Comparison of ENCODE assay signal across 8 mouse cellular contexts in the genomic region with DNA sequence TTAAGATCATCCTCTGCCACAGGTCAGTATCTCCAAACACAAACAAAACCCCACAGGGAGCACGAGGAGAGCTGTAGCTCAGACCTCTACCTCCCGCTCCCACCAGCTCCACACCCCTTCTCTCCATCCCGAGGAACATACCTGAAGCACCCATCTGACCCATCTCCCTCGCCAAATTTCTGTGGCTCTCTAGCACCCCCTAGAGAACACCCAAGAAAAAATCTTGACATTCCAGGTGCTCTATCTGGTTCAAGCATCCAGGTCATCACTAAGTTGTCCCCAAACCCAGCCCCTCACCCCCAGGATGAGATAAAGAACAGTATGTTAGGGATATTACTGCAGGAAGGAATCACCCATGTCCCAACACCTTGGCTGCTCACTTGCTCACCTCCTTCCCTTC. TPM values are rescaled to one million over a fixed set of nuclear protein-coding genes. Genes with fewer than 3 reads are reported as not detected.
DNase-seq lines count a peak whose midpoint lies in the region; ATAC-seq and TF ChIP-seq lines count a peak whose summit lies in the region.
"Had no signal": no experiment of that assay in that cellular context is flagged by ENCODE, and none has a peak within 500 bp of the region (broad histone marks: within the 10 kb centered on the region; RNA-seq: fewer than 3 reads in every experiment).

No protein-coding gene starts in this region.

- H3K4me3 ChIP-seq in kidney, embryonic 15.5 days (replicated peaks) = peak overlapping the region; percentile 90
- peak overlapping the region; percentile 100 for H3K4me3 ChIP-seq in E14TG2a.4 (replicated peaks; ENCODE audit: low read length)
- no peak overlapping the region for H3K4me3 ChIP-seq in liver, postnatal 0 days (ENCODE audit: low read depth, low read length)

- no peak overlapping the region for H3K27ac ChIP-seq in kidney, embryonic 15.5 days
- no peak overlapping the region for H3K27ac ChIP-seq in liver, postnatal 0 days (ENCODE audit: low read depth)

- no peak for TF ChIP-seq EP300 in liver, postnatal 0 days (IDR thresholded peaks at IDR 0.05; ENCODE audit: low read depth)

- H3K27me3 ChIP-seq in kidney, embryonic 15.5 days = no peaks in the 10 kb centered on the region
- no peaks in the 10 kb centered on the region for H3K27me3 ChIP-seq in E14TG2a.4 (ENCODE audit: insufficient read depth, low read length)
- no peaks in the 10 kb centered on the region for H3K27me3 ChIP-seq in liver, postnatal 0 days (ENCODE audit: insufficient read depth, low read length)

- 44% methylated on average over 4 of the region's 4 CpGs for WGBS in kidney, embryonic 15.5 days
- 41% methylated on average over 4 of the region's 4 CpGs for WGBS in liver, postnatal 0 days (ENCODE audit: insufficient replicate concordance)

- H3K4me2 ChIP-seq in kidney, embryonic 15.5 days = no peak overlapping the region
- H3K4me2 ChIP-seq in liver, postnatal 0 days (ENCODE audit: low read depth, low read length) = no peak overlapping the region

- DNase-seq in kidney, postnatal 10 days = no peak
- DNase-seq in ZHBTc4 (ENCODE audit: low read depth, low spot score) = peak; percentile 82
- DNase-seq in liver, postnatal 0 days = peak; percentile 55
- no peak for DNase-seq in layer of hippocampus, adult 9-11 months
- DNase-seq: right cerebral cortex, postnatal 14 days had no signal

- no peak overlapping the region for H3K9ac ChIP-seq in kidney, embryonic 15.5 days
- no peak overlapping the region for H3K9ac ChIP-seq in liver, postnatal 0 days (replicated peaks)

- no peaks in the 10 kb centered on the region for H3K9me3 ChIP-seq in kidney, embryonic 15.5 days (replicated peaks)
- H3K9me3 ChIP-seq in E14TG2a.4 (ENCODE audit: low read length) = no peaks in the 10 kb centered on the region
- no peaks in the 10 kb centered on the region for H3K9me3 ChIP-seq in liver, postnatal 0 days (ENCODE audit: low read length)

- peaks cover 69% of the 10 kb centered on the region for H3K36me3 ChIP-seq in kidney, embryonic 15.5 days
- peaks cover 73% of the 10 kb centered on the region for H3K36me3 ChIP-seq in E14TG2a.4 (ENCODE audit: insufficient read depth, low read length)
- peaks cover 37% of the 10 kb centered on the region for H3K36me3 ChIP-seq in liver, postnatal 0 days (replicated peaks; ENCODE audit: insufficient read depth, low read length)

- TF ChIP-seq CTCF in E14TG2a.4 (conservative IDR thresholded peaks at IDR 0.05; ENCODE audit: low read length) = peak; percentile 60
- peak; percentile 66 for TF ChIP-seq CTCF in liver, postnatal 0 days (IDR thresholded peaks at IDR 0.05; ENCODE audit: low read depth)

- peaks cover 26% of the 10 kb centered on the region for H3K4me1 ChIP-seq in kidney, embryonic 15.5 days
- peaks cover 70% of the 10 kb centered on the region for H3K4me1 ChIP-seq in E14TG2a.4 (replicated peaks; ENCODE audit: low read depth, low read length)
- H3K4me1 ChIP-seq in liver, postnatal 0 days (ENCODE audit: insufficient read depth) = peaks cover 24% of the 10 kb centered on the region

- ATAC-seq in kidney, embryonic 15.5 days (replicated peaks; ENCODE audit: low FRiP score) = no peak
- no peak for ATAC-seq in liver, postnatal 0 days
- ATAC-seq in megakaryocyte, adult 5-6 weeks (ENCODE audit: poor library complexity, severe bottlenecking) = no peak

RNA-seq across cellular contexts. Expression of a gene that starts 2.0 kb away (rescaled TPM):
- 168 and 177 TPM in 2 replicates for polyA plus RNA-seq in kidney, embryonic 15.5 days (2015; fragmentation: Nextera tagmentation; extraction: Ambion mirVana)
- 81.5 and 83.6 TPM in 2 replicates for polyA plus RNA-seq in liver, postnatal 0 days (2015; fragmentation: Nextera tagmentation; extraction: Ambion mirVana)
- 17.0 and 19.6 TPM in 2 replicates for total RNA-seq in megakaryocyte, adult 5-6 weeks (2015)
- total RNA-seq in megakaryocyte, adult 5-6 weeks (2017) = 8.6 and 12.6 TPM in 2 replicates

RNA-seq across cellular contexts. Expression of a gene that starts 14.2 kb away (rescaled TPM):
- polyA plus RNA-seq in kidney, embryonic 15.5 days (2015; fragmentation: Nextera tagmentation; extraction: Ambion mirVana) = 259 and 340 TPM in 2 replicates
- polyA plus RNA-seq in liver, postnatal 0 days (2015; fragmentation: Nextera tagmentation; extraction: Ambion mirVana) = 20,006 and 20,209 TPM in 2 replicates
- 104 and 106 TPM in 2 replicates for total RNA-seq in megakaryocyte, adult 5-6 weeks (2015)
- total RNA-seq in megakaryocyte, adult 5-6 weeks (2017) = 609 and 642 TPM in 2 replicates

RNA-seq across cellular contexts. Expression of a gene that starts 20.7 kb away (rescaled TPM):
- 15.7 and 20.7 TPM in 2 replicates for polyA plus RNA-seq in kidney, embryonic 15.5 days (2015; fragmentation: Nextera tagmentation; extraction: Ambion mirVana)
- polyA plus RNA-seq in liver, postnatal 0 days (2015; fragmentation: Nextera tagmentation; extraction: Ambion mirVana) = 5,234 and 5,457 TPM in 2 replicates
- total RNA-seq in megakaryocyte, adult 5-6 weeks (2015) = 3.8 and 7.8 TPM in 2 replicates
- total RNA-seq in megakaryocyte, adult 5-6 weeks (2017) = 4.2 and 15.8 TPM in 2 replicates

RNA-seq across cellular contexts. Expression of a gene that starts 31.9 kb away (rescaled TPM):
- polyA plus RNA-seq in kidney, embryonic 15.5 days (2015; fragmentation: Nextera tagmentation; extraction: Ambion mirVana) = 2.3 and 6.6 TPM in 2 replicates
- polyA plus RNA-seq in liver, postnatal 0 days (2015; fragmentation: Nextera tagmentation; extraction: Ambion mirVana) = 2,808 and 2,914 TPM in 2 replicates
- total RNA-seq in megakaryocyte, adult 5-6 weeks (2015) = not detected in 2 replicates
- total RNA-seq in megakaryocyte, adult 5-6 weeks (2017) = 0.04 TPM in 1 of 2 replicates, not detected in the other

RNA-seq across cellular contexts. Expression of a gene that starts 32.0 kb away (rescaled TPM):
- polyA plus RNA-seq in kidney, embryonic 15.5 days (2015; fragmentation: Nextera tagmentation; extraction: Ambion mirVana) = 2.5 TPM in 1 of 2 replicates, not detected in the other
- 187 and 234 TPM in 2 replicates for polyA plus RNA-seq in liver, postnatal 0 days (2015; fragmentation: Nextera tagmentation; extraction: Ambion mirVana)
- not detected in 2 replicates for total RNA-seq in megakaryocyte, adult 5-6 weeks (2015)
- total RNA-seq in megakaryocyte, adult 5-6 weeks (2017) = not detected in 2 replicates

Comparison
In these comparisons a context has a peak if more than half of its experiments do, and no peak if none do; other contexts are left out.
1. DNase-seq: peak in ZHBTc4 (single experiment) and liver, postnatal 0 days (single experiment); none in kidney, postnatal 10 days (single experiment) and layer of hippocampus, adult 9-11 months (single experiment).
2. RNA of a gene that starts 14.2 kb away (polyA plus RNA-seq): 20,006 to 20,209 TPM in liver, postnatal 0 days; 259 to 340 TPM in kidney, embryonic 15.5 days; every median in the first group is over 10 times any median in the second.
3. RNA of a gene that starts 20.7 kb away (polyA plus RNA-seq): 5,234 to 5,457 TPM in liver, postnatal 0 days; 15.7 to 20.7 TPM in kidney, embryonic 15.5 days; every median in the first group is over 100 times any median in the second.